ENCODE assay signal across 18 mouse cellular contexts in the genomic region with DNA sequence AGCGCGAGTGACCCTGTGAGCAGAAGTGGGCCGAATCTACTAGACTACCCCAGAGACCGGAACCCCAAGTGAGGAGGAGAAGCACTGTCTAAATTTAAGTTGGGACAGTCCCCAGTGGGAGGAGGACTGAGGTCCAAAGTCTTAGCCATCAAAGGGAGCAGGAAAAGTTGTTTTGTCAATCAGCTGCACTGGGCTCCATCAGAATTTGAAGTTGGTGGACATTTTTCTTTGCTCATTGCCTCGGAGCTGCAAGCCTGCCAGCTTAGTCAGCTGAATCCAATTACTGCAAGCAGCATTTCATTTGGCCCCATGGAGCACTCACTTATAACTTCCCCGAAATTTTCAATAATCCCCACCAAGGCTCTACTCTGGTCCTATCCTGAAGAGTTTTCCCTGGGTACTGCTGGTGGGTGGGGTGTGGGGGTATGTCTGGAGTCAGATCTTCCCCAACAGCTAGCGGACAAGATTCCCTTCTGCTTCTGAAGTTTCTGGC. TPM values are rescaled to one million over a fixed set of nuclear protein-coding genes. Genes with fewer than 3 reads are reported as not detected.
DNase-seq lines count a peak whose midpoint lies in the region; ATAC-seq and TF ChIP-seq lines count a peak whose summit lies in the region.
"Had no signal": no experiment of that assay in that cellular context is flagged by ENCODE, and none has a peak within 500 bp of the region (broad histone marks: within the 10 kb centered on the region; RNA-seq: fewer than 3 reads in every experiment).

No protein-coding gene starts in this region.

- no peak for TF ChIP-seq POLR2A in kidney, adult 2 months (IDR thresholded peaks at IDR 0.05; ENCODE audit: low read depth, low read length)
- no peak for TF ChIP-seq POLR2A in limb, embryonic 14.5 days (IDR thresholded peaks at IDR 0.05; ENCODE audit: borderline replicate concordance, extremely low read depth, insufficient read depth, insufficient read length)

- ATAC-seq in hindbrain, embryonic 11.5 days (ENCODE audit: low FRiP score): no peak
- ATAC-seq in limb, embryonic 14.5 days (ENCODE audit: low FRiP score, low read depth): no peak
- ATAC-seq: Patski had no signal

- no peak overlapping the region for H3K4me3 ChIP-seq in kidney, adult 2 months (ENCODE audit: insufficient read depth, low read depth, low read length)
- peak overlapping the region; percentile 48 for H3K4me3 ChIP-seq in hindbrain, embryonic 11.5 days (ENCODE audit: low read depth, low read length)
- H3K4me3 ChIP-seq in limb, embryonic 14.5 days (replicated peaks; ENCODE audit: low read length): no peak overlapping the region
- H3K4me3 ChIP-seq: embryonic facial prominence, embryonic 12.5 days; heart, embryonic 10.5 days; left cerebral cortex, adult 2 months; myocyte had no signal

- H3K27me3 ChIP-seq in kidney, adult 2 months (replicated peaks; ENCODE audit: control insufficient read depth, insufficient read depth, low read length): no peaks in the 10 kb centered on the region
- peaks cover 67% of the 10 kb centered on the region for H3K27me3 ChIP-seq in hindbrain, embryonic 11.5 days (ENCODE audit: control insufficient read depth, insufficient read depth, low read length)
- peaks cover 96% of the 10 kb centered on the region for H3K27me3 ChIP-seq in limb, embryonic 14.5 days (ENCODE audit: control insufficient read depth, insufficient read depth, low read length)
- H3K27me3 ChIP-seq: Patski had no signal

- TF ChIP-seq CTCF in kidney, adult 2 months (conservative IDR thresholded peaks at IDR 0.05; ENCODE audit: insufficient read depth, insufficient read length, low read depth, low read length): no peak

- H3K36me3 ChIP-seq in kidney, adult 2 months (ENCODE audit: control insufficient read depth, insufficient read depth, low read length): no peaks in the 10 kb centered on the region
- no peaks in the 10 kb centered on the region for H3K36me3 ChIP-seq in hindbrain, embryonic 11.5 days (ENCODE audit: control insufficient read depth, insufficient read depth, low read length)
- H3K36me3 ChIP-seq in limb, embryonic 14.5 days (ENCODE audit: control insufficient read depth, insufficient read depth, low read length): no peaks in the 10 kb centered on the region
- H3K36me3 ChIP-seq: embryonic facial prominence, embryonic 12.5 days; heart, embryonic 10.5 days had no signal

- DNase-seq in kidney, adult 2 months: peak; percentile 45
- DNase-seq in kidney, adult 9 months: no peak
- DNase-seq in adipocyte (ENCODE audit: low spot score): peak; percentile 53
- DNase-seq in hindbrain, embryonic 11.5 days (ENCODE audit: low spot score): peak; percentile 59
- DNase-seq in limb, embryonic 14.5 days (ENCODE audit: low spot score): peak; percentile 44
- no peak for DNase-seq in layer of hippocampus, adult 8-10 months (ENCODE audit: low spot score in 2 of 2)
- no peak for DNase-seq in retina, postnatal 1 day
- DNase-seq in thymus, postnatal 4 days: no peak
- DNase-seq: adrenal gland, postnatal 10 days; right cerebral cortex, postnatal 4 days had no signal

- WGBS in kidney, adult 2 months: 63% methylated on average over 7 of the region's 7 CpGs
- WGBS in hindbrain, embryonic 11.5 days: under 1% methylated on average over 7 of the region's 7 CpGs
- WGBS in limb, embryonic 14.5 days: 16% methylated on average over 7 of the region's 7 CpGs

- peak overlapping the region; percentile 76 for H3K9ac ChIP-seq in hindbrain, embryonic 11.5 days (ENCODE audit: low read depth, low read length)
- H3K9ac ChIP-seq in limb, embryonic 14.5 days (ENCODE audit: low read depth, low read length, severe bottlenecking): no peak overlapping the region
- H3K9ac ChIP-seq: embryonic facial prominence, embryonic 12.5 days; liver, embryonic 14.5 days had no signal

- H3K9me3 ChIP-seq in hindbrain, embryonic 11.5 days (ENCODE audit: control insufficient read depth, low read length): no peaks in the 10 kb centered on the region
- no peaks in the 10 kb centered on the region for H3K9me3 ChIP-seq in limb, embryonic 14.5 days (ENCODE audit: control insufficient read depth, low read length)
- H3K9me3 ChIP-seq: embryonic facial prominence, embryonic 12.5 days; heart, embryonic 10.5 days had no signal

- H3K27ac ChIP-seq in kidney, adult 2 months (ENCODE audit: insufficient read depth, low read depth, low read length): peak overlapping the region; percentile 7; the same call in 1 of the 2 replicates
- peak overlapping the region; percentile 95 for H3K27ac ChIP-seq in hindbrain, embryonic 11.5 days (ENCODE audit: low read depth, low read length)
- no peak overlapping the region for H3K27ac ChIP-seq in limb, embryonic 14.5 days (replicated peaks; ENCODE audit: low read depth, low read length)
- H3K27ac ChIP-seq: embryonic facial prominence, embryonic 12.5 days; heart, embryonic 10.5 days; left cerebral cortex, adult 2 months; liver, embryonic 14.5 days; macrophage had no signal

- H3K4me1 ChIP-seq in kidney, adult 2 months (ENCODE audit: control insufficient read depth, insufficient read depth, low read length): peaks cover 5% of the 10 kb centered on the region; the same call in 1 of the 2 replicates
- no peaks in the 10 kb centered on the region for H3K4me1 ChIP-seq in hindbrain, embryonic 11.5 days (replicated peaks; ENCODE audit: control insufficient read depth, insufficient read depth, low read length)
- H3K4me1 ChIP-seq in limb, embryonic 14.5 days (ENCODE audit: control insufficient read depth, insufficient read depth, low read length): peaks cover 14% of the 10 kb centered on the region
- H3K4me1 ChIP-seq: embryonic facial prominence, embryonic 12.5 days had no signal

- H3K4me2 ChIP-seq in hindbrain, embryonic 11.5 days (replicated peaks; ENCODE audit: low read depth, low read length): peak overlapping the region; percentile 54
- no peak overlapping the region for H3K4me2 ChIP-seq in limb, embryonic 14.5 days (replicated peaks; ENCODE audit: low read depth, low read length, severe bottlenecking)
- H3K4me2 ChIP-seq: embryonic facial prominence, embryonic 12.5 days had no signal

RNA-seq across cellular contexts. Expression of gene Gm28230, which starts 11.1 kb away (rescaled TPM):
- polyA plus RNA-seq in kidney, adult 2 months (2012; rRNA removed): 5.5 and 7.8 TPM in 2 replicates
- polyA plus RNA-seq in hindbrain, embryonic 11.5 days (2014; fragmentation: Nextera tagmentation; extraction: Ambion mirVana): 0.73 and 0.89 TPM in 2 replicates
- 5.0 and 5.9 TPM in 2 replicates for polyA plus RNA-seq in limb, embryonic 14.5 days (2012; rRNA removed)
- 0.18 and 0.21 TPM in 2 replicates for polyA plus RNA-seq in limb, embryonic 14.5 days (2014; fragmentation: Nextera tagmentation; extraction: Ambion mirVana)
- not detected for total RNA-seq in layer of hippocampus, adult 8-10 months (2022)
- total RNA-seq: left cerebral cortex, adult 2 months had no signal
- polyA plus RNA-seq: embryonic facial prominence, embryonic 12.5 days; frontal cortex, adult 2 months; liver, embryonic 14.5 days; macrophage; myocyte had no signal

RNA-seq across cellular contexts. Expression of gene Hoxd1, which starts 25.2 kb away (rescaled TPM):
- 0.04 and 0.08 TPM in 2 replicates for polyA plus RNA-seq in kidney, adult 2 months (2012; rRNA removed)
- 1.5 and 1.7 TPM in 2 replicates for polyA plus RNA-seq in hindbrain, embryonic 11.5 days (2014; fragmentation: Nextera tagmentation; extraction: Ambion mirVana)
- 0.50 and 0.59 TPM in 2 replicates for polyA plus RNA-seq in limb, embryonic 14.5 days (2012; rRNA removed)
- polyA plus RNA-seq in limb, embryonic 14.5 days (2014; fragmentation: Nextera tagmentation; extraction: Ambion mirVana): 0.44 and 0.48 TPM in 2 replicates
- total RNA-seq in layer of hippocampus, adult 8-10 months (2022): under 1 TPM in 2 of 4 experiments, not detected in 2; 0.17 to 0.27 TPM
- total RNA-seq: adrenal gland, postnatal 10 days; left cerebral cortex, adult 2 months had no signal
- polyA plus RNA-seq: liver, embryonic 14.5 days; macrophage; myocyte; Patski had no signal

RNA-seq across cellular contexts. Expression of gene Hoxd4, which starts 25.9 kb away (rescaled TPM):
- polyA plus RNA-seq in kidney, adult 2 months (2012; rRNA removed): 20.3 and 31.4 TPM in 2 replicates
- 3.3 and 3.7 TPM in 2 replicates for polyA plus RNA-seq in hindbrain, embryonic 11.5 days (2014; fragmentation: Nextera tagmentation; extraction: Ambion mirVana)
- 14.7 and 17.8 TPM in 2 replicates for polyA plus RNA-seq in limb, embryonic 14.5 days (2012; rRNA removed)
- 0.63 and 0.73 TPM in 2 replicates for polyA plus RNA-seq in limb, embryonic 14.5 days (2014; fragmentation: Nextera tagmentation; extraction: Ambion mirVana)
- not detected for total RNA-seq in layer of hippocampus, adult 8-10 months (2022)
- total RNA-seq: left cerebral cortex, adult 2 months had no signal
- polyA plus RNA-seq: frontal cortex, adult 2 months; macrophage; myocyte had no signal

RNA-seq across cellular contexts. Expression of gene Hoxd3, which starts 25.9 kb away (rescaled TPM):
- polyA plus RNA-seq in kidney, adult 2 months (2012; rRNA removed): 10.2 and 10.7 TPM in 2 replicates
- polyA plus RNA-seq in hindbrain, embryonic 11.5 days (2014; fragmentation: Nextera tagmentation; extraction: Ambion mirVana): 49.5 and 58.0 TPM in 2 replicates
- polyA plus RNA-seq in limb, embryonic 14.5 days (2012; rRNA removed): 2.3 and 2.8 TPM in 2 replicates
- polyA plus RNA-seq in limb, embryonic 14.5 days (2014; fragmentation: Nextera tagmentation; extraction: Ambion mirVana): 0.59 and 0.95 TPM in 2 replicates
- not detected for total RNA-seq in layer of hippocampus, adult 8-10 months (2022)
- total RNA-seq: left cerebral cortex, adult 2 months had no signal
- polyA plus RNA-seq: frontal cortex, adult 2 months; macrophage; myocyte had no signal

RNA-seq across cellular contexts. Expression of gene Hoxd8, which starts 33.2 kb away (rescaled TPM):
- polyA plus RNA-seq in kidney, adult 2 months (2012; rRNA removed): 45.8 and 46.2 TPM in 2 replicates
- polyA plus RNA-seq in hindbrain, embryonic 11.5 days (2014; fragmentation: Nextera tagmentation; extraction: Ambion mirVana): 0.19 and 0.50 TPM in 2 replicates
- 12.7 and 13.1 TPM in 2 replicates for polyA plus RNA-seq in limb, embryonic 14.5 days (2012; rRNA removed)
- 11.4 and 12.8 TPM in 2 replicates for polyA plus RNA-seq in limb, embryonic 14.5 days (2014; fragmentation: Nextera tagmentation; extraction: Ambion mirVana)
- not detected for total RNA-seq in layer of hippocampus, adult 8-10 months (2022)
- total RNA-seq: left cerebral cortex, adult 2 months had no signal
- polyA plus RNA-seq: macrophage, myocyte had no signal

Comparison
In these comparisons a context has a peak if more than half of its experiments do, and no peak if none do; other contexts are left out.
1. DNase-seq: peak in kidney, adult 2 months (single experiment), adipocyte (single experiment), hindbrain, embryonic 11.5 days (single experiment) and limb, embryonic 14.5 days (single experiment); none in kidney, adult 9 months (single experiment), layer of hippocampus, adult 8-10 months (0 of 2), retina, postnatal 1 day (single experiment) and thymus, postnatal 4 days (single experiment).